In genomic region chr19:23507256-23507851, GRCm38 (mm10) we compare ENCODE assay signal across 9 mouse cellular contexts. TPM values are rescaled to one million over a fixed set of nuclear protein-coding genes. Genes with fewer than 3 reads are reported as not detected.
DNase-seq lines count a peak whose midpoint lies in the region; ATAC-seq lines count a peak whose summit lies in the region.
"Had no signal": no experiment of that assay in that cellular context is flagged by ENCODE, and none has a peak within 500 bp of the region (broad histone marks: within the 10 kb centered on the region; RNA-seq: fewer than 3 reads in every experiment).

No protein-coding gene starts in this region.

- H3K36me3 ChIP-seq in kidney, embryonic 16.5 days (ENCODE audit: insufficient read depth, low read length): no peaks in the 10 kb centered on the region
- no peaks in the 10 kb centered on the region for H3K36me3 ChIP-seq in embryonic facial prominence, embryonic 14.5 days (ENCODE audit: control insufficient read depth, insufficient read depth, low read length)
- no peaks in the 10 kb centered on the region for H3K36me3 ChIP-seq in limb, embryonic 10.5 days

- peaks cover 8% of the 10 kb centered on the region; the same call in 1 of the 2 replicates for H3K4me1 ChIP-seq in kidney, embryonic 16.5 days (ENCODE audit: insufficient read depth, low read length)
- no peaks in the 10 kb centered on the region for H3K4me1 ChIP-seq in embryonic facial prominence, embryonic 14.5 days (ENCODE audit: control insufficient read depth, insufficient read depth, low read length)
- peaks cover 15% of the 10 kb centered on the region for H3K4me1 ChIP-seq in limb, embryonic 10.5 days

- H3K9me3 ChIP-seq in kidney, embryonic 16.5 days (ENCODE audit: low read length): no peaks in the 10 kb centered on the region
- H3K9me3 ChIP-seq in embryonic facial prominence, embryonic 14.5 days (ENCODE audit: control insufficient read depth, low read length): no peaks in the 10 kb centered on the region
- no peaks in the 10 kb centered on the region for H3K9me3 ChIP-seq in limb, embryonic 10.5 days (replicated peaks)

- no peak overlapping the region for H3K27ac ChIP-seq in kidney, embryonic 16.5 days (ENCODE audit: low read length)
- H3K27ac ChIP-seq in embryonic facial prominence, embryonic 14.5 days (replicated peaks; ENCODE audit: low read depth, low read length): no peak overlapping the region
- H3K27ac ChIP-seq in limb, embryonic 10.5 days: peak overlapping the region; percentile 61

- H3K4me2 ChIP-seq in kidney, embryonic 16.5 days (replicated peaks; ENCODE audit: low read depth, low read length): peak overlapping the region; percentile 19
- H3K4me2 ChIP-seq in embryonic facial prominence, embryonic 14.5 days (ENCODE audit: low read depth, low read length): peak overlapping the region; percentile 30

- H3K4me3 ChIP-seq in kidney, embryonic 16.5 days (ENCODE audit: low read length): no peak overlapping the region
- no peak overlapping the region for H3K4me3 ChIP-seq in embryonic facial prominence, embryonic 14.5 days (ENCODE audit: low read depth, low read length)
- peak overlapping the region; percentile 24; the same call in 1 of the 2 replicates for H3K4me3 ChIP-seq in limb, embryonic 10.5 days

- no peaks in the 10 kb centered on the region for H3K27me3 ChIP-seq in kidney, embryonic 16.5 days (ENCODE audit: insufficient read depth, low read length)
- no peaks in the 10 kb centered on the region for H3K27me3 ChIP-seq in embryonic facial prominence, embryonic 14.5 days (replicated peaks; ENCODE audit: control insufficient read depth, insufficient read depth, low read length)
- H3K27me3 ChIP-seq in limb, embryonic 10.5 days (ENCODE audit: low read depth, poor library complexity, severe bottlenecking): no peaks in the 10 kb centered on the region

- no peak for ATAC-seq in kidney, embryonic 16.5 days (ENCODE audit: low FRiP score, low TSS enrichment)
- peak; percentile 41; the same call in 1 of the 2 replicates for ATAC-seq in embryonic facial prominence, embryonic 14.5 days (ENCODE audit: low read depth)

- WGBS in kidney, embryonic 16.5 days: 20% methylated on average over 14 of the region's 14 CpGs
- 11% methylated on average over 14 of the region's 14 CpGs for WGBS in embryonic facial prominence, embryonic 14.5 days
- WGBS in limb, embryonic 10.5 days: 25% methylated on average over 14 of the region's 14 CpGs

- H3K9ac ChIP-seq in kidney, embryonic 16.5 days (replicated peaks; ENCODE audit: low read length): 0 out of 2 replicates have a peak overlapping the region, but pooled peaks have one; percentile 29
- no peak overlapping the region for H3K9ac ChIP-seq in embryonic facial prominence, embryonic 14.5 days (ENCODE audit: low read depth, low read length)

- no peak for DNase-seq in kidney, adult 9 months
- DNase-seq in embryonic facial prominence, embryonic 14.5 days (ENCODE audit: low spot score): peak; percentile 18
- DNase-seq in limb, embryonic 10.5 days (ENCODE audit: low spot score): peak; percentile 36
- peak; percentile 37 for DNase-seq in retina, embryonic 14.5 days (ENCODE audit: low spot score)
- DNase-seq in urinary bladder, postnatal 10 days (ENCODE audit: low spot score): no peak
- no peak for DNase-seq in gastrocnemius, postnatal 10 days
- no peak for DNase-seq in left cerebral cortex, adult 8-10 months (ENCODE audit: low spot score in 2 of 2)
- DNase-seq: lung, postnatal 4 days had no signal

RNA-seq across cellular contexts. Expression of gene Mamdc2, which starts 59.1 kb away (rescaled TPM):
- polyA plus RNA-seq in kidney, embryonic 16.5 days (2015; fragmentation: Nextera tagmentation; extraction: Ambion mirVana): 1.4 and 1.5 TPM in 2 replicates
- polyA plus RNA-seq in embryonic facial prominence, embryonic 14.5 days (2014; fragmentation: Nextera tagmentation; extraction: Ambion mirVana): 5.6 and 7.5 TPM in 2 replicates
- 2.0 and 2.3 TPM in 2 replicates for polyA plus RNA-seq in limb, embryonic 10.5 days (2016; fragmentation: Nextera tagmentation; extraction: Ambion mirVana)
- total RNA-seq in gastrocnemius, postnatal 10 days (2021): 1 to 10 TPM; 2.3 to 5.3 TPM
- total RNA-seq in left cerebral cortex, adult 8-10 months (2022): 1 to 10 TPM in 3 of 4 experiments, under 1 TPM in 1; 0.80 to 2.4 (median 1.3) TPM

Comparison
In these comparisons a context has a peak if more than half of its experiments do, and no peak if none do; other contexts are left out.
1. DNase-seq: peak in embryonic facial prominence, embryonic 14.5 days (single experiment), limb, embryonic 10.5 days (single experiment) and retina, embryonic 14.5 days (single experiment); none in kidney, adult 9 months (single experiment), urinary bladder, postnatal 10 days (single experiment), gastrocnemius, postnatal 10 days (single experiment) and left cerebral cortex, adult 8-10 months (0 of 2).